Mouse (Mus musculus): ENCODE data around the gene Nuak1. TPM values are rescaled to one million over a fixed set of nuclear protein-coding genes. Genes with fewer than 3 reads are reported as not detected.

Gene Nuak1
- total and polyA plus RNA-seq, 2 experiments = 0.65 to 1.4 TPM

- Histone ChIP-seq H3K27ac (replicated peaks; ENCODE audit: insufficient read depth, low read depth, low read length) (no peak overlapping the region), H3K4me3 (ENCODE audit: insufficient read depth, low read depth, low read length) (no peak overlapping the region), H3K27me3 (ENCODE audit: control insufficient read depth, insufficient read depth, low read length) (no peaks in the 10 kb centered on the region), H3K4me1 (ENCODE audit: control insufficient read depth, insufficient read depth, low read length) (no peaks in the 10 kb centered on the region), H3K9ac (ENCODE audit: low read depth, low read length) (no peak overlapping the region), H3K36me3 (ENCODE audit: control insufficient read depth, insufficient read depth, low read length) (no peaks in the 10 kb centered on the region), H3K79me2 (ENCODE audit: control insufficient read depth, insufficient read depth, low read length) (no peaks in the 10 kb centered on the region)
- TF ChIP-seq POLR2A (IDR thresholded peaks at IDR 0.05; ENCODE audit: extremely low read depth, insufficient read depth, low read length) (no peak), CTCF (IDR thresholded peaks at IDR 0.05; ENCODE audit: low read depth, low read length) (no peak)
- WGBS = 92% methylated on average over 4 of the region's 4 CpGs
- DNase-seq (ENCODE audit: extremely low read depth, low read depth, low spot score) = no peak
Measured at GRCm38 (mm10) chr10:84360953-84361352, 79.4 kb downstream of the Nuak1 start.

GRCm38 (mm10) chr10:84360391-84360790, 80.0 kb downstream of the Nuak1 start:
- Histone ChIP-seq H3K27me3 (ENCODE audit: control insufficient read depth, insufficient read depth, low read length) (no peaks in the 10 kb centered on the region), H3K4me1 (ENCODE audit: control insufficient read depth, insufficient read depth, low read length) (no peaks in the 10 kb centered on the region), H3K79me2 (ENCODE audit: control insufficient read depth, insufficient read depth, low read length) (no peaks in the 10 kb centered on the region), H3K4me3 (ENCODE audit: insufficient read depth, low read depth, low read length) (no peak overlapping the region), H3K9ac (ENCODE audit: low read depth, low read length) (no peak overlapping the region), H3K27ac (replicated peaks; ENCODE audit: insufficient read depth, low read depth, low read length) (no peak overlapping the region), H3K36me3 (ENCODE audit: control insufficient read depth, insufficient read depth, low read length) (no peaks in the 10 kb centered on the region)
- TF ChIP-seq CTCF (IDR thresholded peaks at IDR 0.05; ENCODE audit: low read depth, low read length) = no peak
- DNase-seq (ENCODE audit: extremely low read depth, low read depth, low spot score) = no peak
- WGBS = 80% methylated on average over 9 of the region's 9 CpGs

GRCm38 (mm10) chr10:84358738-84359120, 81.7 kb downstream of the Nuak1 start:
- TF ChIP-seq POLR2A (IDR thresholded peaks at IDR 0.05; ENCODE audit: extremely low read depth, insufficient read depth, low read length) = no peak
- TF ChIP-seq CTCF (IDR thresholded peaks at IDR 0.05; ENCODE audit: low read depth, low read length) = no peak
- H3K4me3 ChIP-seq (ENCODE audit: insufficient read depth, low read depth, low read length) = no peak overlapping the region
- no peaks in the 10 kb centered on the region for H3K36me3 ChIP-seq (ENCODE audit: control insufficient read depth, insufficient read depth, low read length)
- H3K4me1 ChIP-seq (ENCODE audit: control insufficient read depth, insufficient read depth, low read length) = no peaks in the 10 kb centered on the region
- no peak overlapping the region for H3K27ac ChIP-seq (replicated peaks; ENCODE audit: insufficient read depth, low read depth, low read length)
- H3K9ac ChIP-seq (ENCODE audit: low read depth, low read length) = no peak overlapping the region
- no peaks in the 10 kb centered on the region for H3K27me3 ChIP-seq (ENCODE audit: control insufficient read depth, insufficient read depth, low read length)
- 96% methylated on average over 4 of the region's 4 CpGs for WGBS
- H3K79me2 ChIP-seq (ENCODE audit: control insufficient read depth, insufficient read depth, low read length) = no peaks in the 10 kb centered on the region
- DNase-seq (ENCODE audit: extremely low read depth, low read depth, low spot score) = no peak

- Histone ChIP-seq H3K9ac (ENCODE audit: low read depth, low read length) (no peak overlapping the region), H3K27ac (replicated peaks; ENCODE audit: insufficient read depth, low read depth, low read length) (no peak overlapping the region), H3K4me3 (ENCODE audit: insufficient read depth, low read depth, low read length) (no peak overlapping the region), H3K4me1 (ENCODE audit: control insufficient read depth, insufficient read depth, low read length) (no peaks in the 10 kb centered on the region), H3K36me3 (ENCODE audit: control insufficient read depth, insufficient read depth, low read length) (no peaks in the 10 kb centered on the region), H3K27me3 (ENCODE audit: control insufficient read depth, insufficient read depth, low read length) (no peaks in the 10 kb centered on the region), H3K79me2 (ENCODE audit: control insufficient read depth, insufficient read depth, low read length) (no peaks in the 10 kb centered on the region)
- no peak for DNase-seq (ENCODE audit: extremely low read depth, low read depth, low spot score)
- 68% methylated on average over 4 of the region's 4 CpGs for WGBS
- TF ChIP-seq POLR2A (IDR thresholded peaks at IDR 0.05; ENCODE audit: extremely low read depth, insufficient read depth, low read length) (no peak), CTCF (IDR thresholded peaks at IDR 0.05; ENCODE audit: low read depth, low read length) (no peak)
Measured at GRCm38 (mm10) chr10:84357997-84358737, 82.2 kb downstream of the Nuak1 start.

GRCm38 (mm10) chr10:84357593-84357992, 82.8 kb downstream of the Nuak1 start:
- Histone ChIP-seq H3K79me2 (ENCODE audit: control insufficient read depth, insufficient read depth, low read length) (no peaks in the 10 kb centered on the region), H3K27me3 (ENCODE audit: control insufficient read depth, insufficient read depth, low read length) (no peaks in the 10 kb centered on the region), H3K36me3 (ENCODE audit: control insufficient read depth, insufficient read depth, low read length) (no peaks in the 10 kb centered on the region), H3K9ac (ENCODE audit: low read depth, low read length) (no peak overlapping the region), H3K27ac (replicated peaks; ENCODE audit: insufficient read depth, low read depth, low read length) (no peak overlapping the region), H3K4me3 (ENCODE audit: insufficient read depth, low read depth, low read length) (no peak overlapping the region), H3K4me1 (ENCODE audit: control insufficient read depth, insufficient read depth, low read length) (no peaks in the 10 kb centered on the region)
- no peak for TF ChIP-seq POLR2A (IDR thresholded peaks at IDR 0.05; ENCODE audit: extremely low read depth, insufficient read depth, low read length)
- no peak for TF ChIP-seq CTCF (IDR thresholded peaks at IDR 0.05; ENCODE audit: low read depth, low read length)
- DNase-seq (ENCODE audit: extremely low read depth, low read depth, low spot score) = no peak
- 89% methylated on average over 4 of the region's 4 CpGs for WGBS

GRCm38 (mm10) chr10:84354323-84354722, 86.1 kb downstream of the Nuak1 start:
- Histone ChIP-seq H3K4me1 (ENCODE audit: control insufficient read depth, insufficient read depth, low read length) (no peaks in the 10 kb centered on the region), H3K4me3 (ENCODE audit: insufficient read depth, low read depth, low read length) (no peak overlapping the region), H3K27ac (replicated peaks; ENCODE audit: insufficient read depth, low read depth, low read length) (no peak overlapping the region), H3K79me2 (ENCODE audit: control insufficient read depth, insufficient read depth, low read length) (no peaks in the 10 kb centered on the region), H3K36me3 (ENCODE audit: control insufficient read depth, insufficient read depth, low read length) (no peaks in the 10 kb centered on the region), H3K27me3 (ENCODE audit: control insufficient read depth, insufficient read depth, low read length) (no peaks in the 10 kb centered on the region), H3K9ac (ENCODE audit: low read depth, low read length) (no peak overlapping the region)
- DNase-seq (ENCODE audit: extremely low read depth, low read depth, low spot score) = no peak
- TF ChIP-seq POLR2A (IDR thresholded peaks at IDR 0.05; ENCODE audit: extremely low read depth, insufficient read depth, low read length) = no peak
- TF ChIP-seq CTCF (IDR thresholded peaks at IDR 0.05; ENCODE audit: low read depth, low read length) = no peak
- 65% methylated on average over 6 of the region's 6 CpGs for WGBS

Data from liver, adult 2 months (tissue).